Mouse (Mus musculus) cerebellum, adult 9-11 months (tissue): ENCODE results near the gene Tpbg.
A peak's percentile ranks its signal among the peaks of the same experiment; 100 is the strongest.
"Not testable (repeated sequence)": the region's sequence is repeated elsewhere in the genome, so short reads cannot be mapped to it uniquely, and the experiment has no call there.

Source experiments
- DNase-seq: peaks from one replicate; pipeline ENCODE4 v3.0.0; 2022

Gene Tpbg

GRCm38 (mm10) chr9:85842351-85843011 is at the start of gene Tpbg:
Gene Tpbg, plus strand, starts transcription at chr9:85842380.
- peak; percentile 33 for DNase-seq

GRCm38 (mm10) chr9:85801986-85802385 is 40.2 kb upstream of the Tpbg start:
- DNase-seq, result not testable (repeated sequence)

GRCm38 (mm10) chr9:85802563-85802962 is 39.6 kb upstream of the Tpbg start:
- no peak for DNase-seq

- peak; percentile 14 for DNase-seq
Observed at GRCm38 (mm10) chr9:85806411-85806810, 35.8 kb upstream of the Tpbg start.

- DNase-seq, result no peak
Observed at GRCm38 (mm10) chr9:85809246-85809645, 32.9 kb upstream of the Tpbg start.

DNA sequence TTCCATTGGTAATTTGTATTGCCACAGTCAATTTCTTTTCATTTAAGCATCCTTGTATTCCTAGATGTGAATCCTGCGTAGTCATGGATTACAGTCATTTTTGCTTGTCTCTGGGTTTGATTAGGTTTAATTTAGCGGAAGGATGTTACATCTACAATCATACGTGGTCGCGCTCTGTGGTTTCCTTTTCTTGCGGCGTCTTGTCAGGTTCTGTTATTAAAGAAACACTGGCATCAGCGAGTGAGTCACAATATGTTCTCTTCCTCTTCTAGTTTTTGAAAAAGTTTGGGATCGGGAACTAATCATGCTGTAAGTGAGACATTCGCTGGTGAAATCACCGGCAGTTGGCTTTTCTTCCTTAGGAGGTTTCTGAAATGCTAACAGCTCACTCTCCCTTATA is 21.4 kb upstream of the Tpbg start:
- DNase-seq, result no peak

DNA sequence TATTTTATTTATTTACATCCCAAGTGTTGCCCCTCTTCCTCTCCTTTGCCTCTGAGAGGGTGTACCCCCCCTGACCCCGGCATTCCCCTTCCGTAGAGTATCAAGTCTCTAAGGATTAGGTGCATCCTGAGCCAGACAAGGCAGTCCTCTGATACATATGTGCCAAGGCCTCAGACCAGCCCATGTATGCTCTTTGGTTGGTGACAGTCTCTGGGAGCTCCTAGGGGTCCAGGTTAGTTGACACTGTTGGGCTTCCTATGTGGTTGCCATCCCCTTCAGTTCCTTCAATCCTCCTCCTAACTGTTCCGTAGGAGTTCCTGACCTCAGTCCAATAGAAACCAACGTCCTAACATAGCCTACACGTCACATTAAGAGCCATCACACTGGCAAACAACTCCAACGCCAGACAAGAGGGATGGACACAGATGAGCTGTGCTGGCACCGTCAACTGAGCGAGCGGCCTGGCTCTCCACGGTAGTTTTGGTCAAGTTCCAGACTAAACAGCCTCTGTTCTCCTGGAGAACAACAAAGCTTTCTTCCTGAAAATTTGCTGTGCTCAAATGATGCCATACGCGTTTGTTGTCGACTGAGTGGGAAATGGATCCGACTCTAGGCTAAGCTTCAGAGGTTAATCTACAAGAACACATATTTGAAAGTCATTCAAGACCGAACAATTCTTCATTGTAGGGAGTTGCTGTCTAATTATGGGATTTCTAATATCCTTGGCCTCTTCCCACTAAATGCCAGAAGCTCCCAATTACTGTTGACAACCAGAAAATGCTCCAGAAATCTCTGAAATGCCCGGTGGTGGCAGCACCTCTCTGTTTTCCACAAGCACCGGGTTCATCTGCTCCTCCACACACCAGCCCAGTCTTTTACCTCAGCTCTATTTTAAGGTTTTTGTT is 6.4 kb upstream of the Tpbg start:
- peak; percentile 87 for DNase-seq

DNA sequence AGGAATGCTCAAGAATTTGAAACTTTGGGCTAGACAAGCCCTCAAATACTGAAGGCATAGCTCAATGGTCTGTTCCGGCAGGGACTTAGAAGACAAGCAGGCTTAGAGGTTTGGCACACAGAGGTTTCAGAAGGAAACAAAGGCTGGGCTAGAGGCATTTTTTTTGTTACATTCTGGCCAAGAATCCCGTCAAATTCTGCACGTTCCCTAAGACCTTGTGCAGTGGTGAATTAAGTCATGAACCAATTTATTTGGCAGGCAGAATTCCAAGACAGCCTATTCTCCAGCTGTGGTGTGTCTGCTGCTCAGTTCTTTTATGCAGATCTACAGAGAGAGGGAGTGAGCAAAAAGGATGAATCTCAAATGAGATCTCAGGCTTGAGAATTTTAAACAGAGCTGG is 2.6 kb upstream of the Tpbg start:
- no peak for DNase-seq

- no peak for DNase-seq
Observed at GRCm38 (mm10) chr9:85841891-85842290, 289 bp upstream of the Tpbg start.

- peak; percentile 37 for DNase-seq
Observed at GRCm38 (mm10) chr9:85843031-85843890, 1.1 kb downstream of the Tpbg start.

GRCm38 (mm10) chr9:85843891-85844646 is 1.9 kb downstream of the Tpbg start:
- DNase-seq, result no peak

GRCm38 (mm10) chr9:85844647-85844983 is 2.4 kb downstream of the Tpbg start:
- DNase-seq, result no peak

- no peak for DNase-seq
Observed at GRCm38 (mm10) chr9:85846186-85846585, 4.0 kb downstream of the Tpbg start.

DNA sequence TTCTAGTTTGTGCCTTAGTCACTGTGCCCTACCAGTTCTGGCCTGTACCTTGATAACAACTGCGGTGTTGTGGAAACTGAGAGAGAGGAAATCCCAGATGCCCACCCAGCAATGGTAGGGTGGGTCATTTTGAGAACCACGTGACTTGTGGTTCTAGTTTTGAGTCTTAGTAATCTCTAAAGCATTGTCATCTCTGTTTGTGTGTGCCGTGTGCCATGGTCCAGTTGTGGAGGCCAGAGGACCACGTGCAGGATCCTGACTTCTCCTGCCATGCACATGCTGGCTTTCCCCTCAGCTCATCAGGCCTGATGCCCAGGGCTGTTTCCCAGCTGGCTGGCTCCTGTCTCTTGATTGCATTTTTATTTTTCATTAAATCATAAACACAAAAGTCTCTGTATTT is 12.6 kb downstream of the Tpbg start:
- no peak for DNase-seq

DNA sequence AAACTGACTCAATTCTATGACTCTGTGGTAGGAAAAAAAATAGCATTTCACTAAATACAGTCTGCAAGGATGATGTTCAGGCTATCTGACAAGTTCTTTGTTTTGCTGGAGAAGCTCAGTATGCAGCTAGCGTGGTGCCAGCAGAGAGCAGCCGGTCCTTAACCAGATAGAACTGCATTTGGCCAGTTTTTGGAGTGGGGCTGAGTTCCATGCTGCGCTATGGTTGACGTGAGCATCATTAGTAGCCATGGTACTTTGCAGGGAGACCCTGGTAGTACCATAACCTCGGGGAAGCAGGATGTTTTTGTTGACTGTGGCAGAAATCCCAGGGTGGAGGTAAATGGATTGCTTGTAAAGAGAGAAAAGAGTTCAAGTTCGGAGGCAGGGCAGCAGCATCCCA is 14.3 kb downstream of the Tpbg start:
- DNase-seq, result no peak

- DNase-seq, result no peak
Observed at GRCm38 (mm10) chr9:85861065-85861464, 18.9 kb downstream of the Tpbg start.

DNA sequence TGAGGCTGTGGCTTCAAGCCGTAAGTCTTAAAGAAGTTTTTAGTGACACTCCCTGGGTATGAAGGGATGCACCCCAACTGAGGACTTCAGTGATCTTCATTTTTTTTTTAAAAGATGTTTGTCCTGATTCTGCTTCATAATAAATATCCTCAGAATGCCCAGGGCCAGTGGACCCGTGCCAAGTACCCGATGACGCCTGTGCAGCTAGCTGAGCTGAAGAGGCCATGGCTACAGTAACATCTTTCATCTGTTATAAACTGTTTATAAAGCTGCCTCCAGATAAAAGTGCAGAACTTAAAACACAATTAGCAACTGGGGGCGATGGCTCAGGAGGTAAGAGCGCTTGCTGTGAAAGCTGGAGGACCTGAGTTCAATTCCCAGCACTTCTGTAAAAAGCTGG is 20.4 kb downstream of the Tpbg start:
- DNase-seq, result no peak

GRCm38 (mm10) chr9:85872908-85873307 is 30.7 kb downstream of the Tpbg start:
- DNase-seq, result no peak

- no peak for DNase-seq
Observed at GRCm38 (mm10) chr9:85893681-85894080, 51.5 kb downstream of the Tpbg start.
